ENCODE assay signal across 9 mouse cellular contexts in genomic region chr11:98965416-98966077, GRCm38 (mm10). TPM values are rescaled to one million over a fixed set of nuclear protein-coding genes. Genes with fewer than 3 reads are reported as not detected.
DNase-seq lines count a peak whose midpoint lies in the region; ATAC-seq and TF ChIP-seq lines count a peak whose summit lies in the region.
"Had no signal": no experiment of that assay in that cellular context is flagged by ENCODE, and none has a peak within 500 bp of the region (broad histone marks: within the 10 kb centered on the region; RNA-seq: fewer than 3 reads in every experiment).

No protein-coding gene starts in this region.

- H3K36me3 ChIP-seq in kidney, embryonic 16.5 days (ENCODE audit: insufficient read depth, low read length), result peaks cover 24% of the 10 kb centered on the region
- peaks cover 5% of the 10 kb centered on the region for H3K36me3 ChIP-seq in hindbrain, embryonic 13.5 days
- peaks cover under 1% of the 10 kb centered on the region for H3K36me3 ChIP-seq in myocyte (ENCODE audit: control insufficient read depth, insufficient read depth)

- peak overlapping the region; percentile 61 for H3K9ac ChIP-seq in kidney, embryonic 16.5 days (replicated peaks; ENCODE audit: low read length)
- peak overlapping the region; percentile 85 for H3K9ac ChIP-seq in hindbrain, embryonic 13.5 days

- no peak for ATAC-seq in kidney, embryonic 16.5 days (ENCODE audit: low FRiP score, low TSS enrichment)
- ATAC-seq in hindbrain, embryonic 13.5 days (ENCODE audit: low FRiP score), result no peak

- peak overlapping the region; percentile 100 for H3K4me2 ChIP-seq in kidney, embryonic 16.5 days (replicated peaks; ENCODE audit: low read depth, low read length)
- H3K4me2 ChIP-seq in hindbrain, embryonic 13.5 days, result peak overlapping the region; percentile 99
- H3K4me2 ChIP-seq in myocyte (ENCODE audit: low read depth), result peak overlapping the region; percentile 77

- peak overlapping the region; percentile 92 for H3K27ac ChIP-seq in kidney, embryonic 16.5 days (ENCODE audit: low read length)
- H3K27ac ChIP-seq in hindbrain, embryonic 13.5 days, result peak overlapping the region; percentile 95

- no peak overlapping the region for H3ac ChIP-seq in myocyte (ENCODE audit: control insufficient read depth, insufficient read length)

- TF ChIP-seq POLR2A in myocyte (IDR thresholded peaks at IDR 0.05; ENCODE audit: insufficient read length, low read depth), result no peak

- H3K4me3 ChIP-seq in kidney, embryonic 16.5 days (ENCODE audit: low read length), result peak overlapping the region; percentile 19
- peak overlapping the region; percentile 64 for H3K4me3 ChIP-seq in hindbrain, embryonic 13.5 days
- no peak overlapping the region for H3K4me3 ChIP-seq in myocyte

- peaks cover 55% of the 10 kb centered on the region for H3K79me2 ChIP-seq in myocyte (ENCODE audit: control insufficient read depth, insufficient read depth)

- no peaks in the 10 kb centered on the region for H3K27me3 ChIP-seq in kidney, embryonic 16.5 days (ENCODE audit: insufficient read depth, low read length)
- H3K27me3 ChIP-seq in hindbrain, embryonic 13.5 days, result no peaks in the 10 kb centered on the region
- H3K27me3 ChIP-seq in myocyte (ENCODE audit: control insufficient read depth, insufficient read depth, insufficient read length), result no peaks in the 10 kb centered on the region

- H3K4me1 ChIP-seq in kidney, embryonic 16.5 days (ENCODE audit: insufficient read depth, low read length), result peaks cover 100% of the 10 kb centered on the region
- H3K4me1 ChIP-seq in hindbrain, embryonic 13.5 days (replicated peaks), result peaks cover 100% of the 10 kb centered on the region

- no peaks in the 10 kb centered on the region for H3K9me3 ChIP-seq in kidney, embryonic 16.5 days (ENCODE audit: low read length)
- H3K9me3 ChIP-seq in hindbrain, embryonic 13.5 days, result no peaks in the 10 kb centered on the region

- WGBS in kidney, embryonic 16.5 days, result 14% methylated on average over 10 of the region's 11 CpGs
- 6% methylated on average over 9 of the region's 11 CpGs for WGBS in hindbrain, embryonic 13.5 days

- no peak for DNase-seq in kidney, adult 9 months
- DNase-seq in embryo, embryonic 9.5 days (ENCODE audit: extremely low spot score), result peak; percentile 60
- no peak for DNase-seq in spleen, postnatal 4 days (ENCODE audit: low spot score in 2 of 2)
- no peak for DNase-seq in adrenal gland, postnatal 36 days
- no peak for DNase-seq in ovary, postnatal 14 days (ENCODE audit: low spot score)

TF ChIP-seq in myocyte, 11 proteins besides CTCF, POLR2A, EP300 and RAD21:
- no peak for TF ChIP-seq MYOG (IDR thresholded peaks at IDR 0.05; ENCODE audit: control insufficient read depth in 1 of 3, insufficient read depth in 1 of 3, insufficient read length in 2 of 3, low read depth in 2 of 3)
- TF ChIP-seq MYOD1 (IDR thresholded peaks at IDR 0.05; ENCODE audit: control insufficient read depth in 1 of 3, insufficient read length in 2 of 3, low read depth in 2 of 3), result no peak
- no peak for TF ChIP-seq MAX (IDR thresholded peaks at IDR 0.05; ENCODE audit: low read depth)
- no peak for TF ChIP-seq CEBPB (IDR thresholded peaks at IDR 0.05; ENCODE audit: insufficient read depth, poor library complexity, severe bottlenecking)
- no peak for TF ChIP-seq TCF3 (IDR thresholded peaks at IDR 0.05; ENCODE audit: insufficient read length, low read depth)
- no peak for TF ChIP-seq USF1 (IDR thresholded peaks at IDR 0.05; ENCODE audit: low read depth)
- TF ChIP-seq POLR2AphosphoS2 (IDR thresholded peaks at IDR 0.05; ENCODE audit: insufficient read length, low read depth), result no peak
- no peak for TF ChIP-seq E2F4 (IDR thresholded peaks at IDR 0.05; ENCODE audit: insufficient read depth)
- no peak for TF ChIP-seq REST (IDR thresholded peaks at IDR 0.05; ENCODE audit: insufficient read depth, insufficient read length)
- TF ChIP-seq SRF (IDR thresholded peaks at IDR 0.05; ENCODE audit: control insufficient read depth, insufficient read length, low read depth), result no peak
- no peak for TF ChIP-seq TCF12 (IDR thresholded peaks at IDR 0.05; ENCODE audit: insufficient read depth, poor library complexity, severe bottlenecking)
TF ChIP-seq in myocyte: peak in this region for 0.

RNA-seq across cellular contexts. Expression of gene Gjd3, which starts 17.3 kb away (rescaled TPM):
- polyA plus RNA-seq in kidney, embryonic 16.5 days (2015; fragmentation: Nextera tagmentation; extraction: Ambion mirVana), result 0.59 TPM in 1 of 2 replicates, not detected in the other
- polyA plus RNA-seq in hindbrain, embryonic 13.5 days (2015; fragmentation: Nextera tagmentation; extraction: Ambion mirVana), result 1.5 and 1.6 TPM in 2 replicates
- polyA plus RNA-seq in myocyte (2012; fragmentation: generic; extraction: Trizol), result 0.05 TPM
- not detected for total RNA-seq in adrenal gland, postnatal 36 days (2021)
- total RNA-seq: neutrophil, adult 5-6 weeks had no signal

RNA-seq across cellular contexts. Expression of gene Rara, which starts 37.9 kb away (rescaled TPM):
- polyA plus RNA-seq in kidney, embryonic 16.5 days (2015; fragmentation: Nextera tagmentation; extraction: Ambion mirVana), result 31.4 and 32.5 TPM in 2 replicates
- 17.1 and 20.3 TPM in 2 replicates for polyA plus RNA-seq in hindbrain, embryonic 13.5 days (2015; fragmentation: Nextera tagmentation; extraction: Ambion mirVana)
- 27.3 TPM for polyA plus RNA-seq in myocyte (2012; fragmentation: generic; extraction: Trizol)
- 10 to 100 TPM; 20.0 to 24.5 TPM for total RNA-seq in adrenal gland, postnatal 36 days (2021)

RNA-seq across cellular contexts. Expression of gene Cdc6, which starts 57.9 kb away (rescaled TPM):
- 36.2 and 38.6 TPM in 2 replicates for polyA plus RNA-seq in kidney, embryonic 16.5 days (2015; fragmentation: Nextera tagmentation; extraction: Ambion mirVana)
- 5.9 and 6.0 TPM in 2 replicates for polyA plus RNA-seq in hindbrain, embryonic 13.5 days (2015; fragmentation: Nextera tagmentation; extraction: Ambion mirVana)
- 2.6 TPM for polyA plus RNA-seq in myocyte (2012; fragmentation: generic; extraction: Trizol)
- 1 to 10 TPM in 1 of 2 experiments, under 1 TPM in 1; 0.89 to 1.5 TPM for total RNA-seq in adrenal gland, postnatal 36 days (2021)

RNA-seq across cellular contexts. Expression of gene Top2a, which starts 58.4 kb away (rescaled TPM):
- 213 and 252 TPM in 2 replicates for polyA plus RNA-seq in kidney, embryonic 16.5 days (2015; fragmentation: Nextera tagmentation; extraction: Ambion mirVana)
- 55.7 and 62.2 TPM in 2 replicates for polyA plus RNA-seq in hindbrain, embryonic 13.5 days (2015; fragmentation: Nextera tagmentation; extraction: Ambion mirVana)
- polyA plus RNA-seq in myocyte (2012; fragmentation: generic; extraction: Trizol), result 39.9 TPM
- 10 to 100 TPM; 15.4 to 20.5 TPM for total RNA-seq in adrenal gland, postnatal 36 days (2021)
